Mouse (Mus musculus): Measurements from ENCODE around the gene Gm49380.

The Gm49380 gene

DNA sequence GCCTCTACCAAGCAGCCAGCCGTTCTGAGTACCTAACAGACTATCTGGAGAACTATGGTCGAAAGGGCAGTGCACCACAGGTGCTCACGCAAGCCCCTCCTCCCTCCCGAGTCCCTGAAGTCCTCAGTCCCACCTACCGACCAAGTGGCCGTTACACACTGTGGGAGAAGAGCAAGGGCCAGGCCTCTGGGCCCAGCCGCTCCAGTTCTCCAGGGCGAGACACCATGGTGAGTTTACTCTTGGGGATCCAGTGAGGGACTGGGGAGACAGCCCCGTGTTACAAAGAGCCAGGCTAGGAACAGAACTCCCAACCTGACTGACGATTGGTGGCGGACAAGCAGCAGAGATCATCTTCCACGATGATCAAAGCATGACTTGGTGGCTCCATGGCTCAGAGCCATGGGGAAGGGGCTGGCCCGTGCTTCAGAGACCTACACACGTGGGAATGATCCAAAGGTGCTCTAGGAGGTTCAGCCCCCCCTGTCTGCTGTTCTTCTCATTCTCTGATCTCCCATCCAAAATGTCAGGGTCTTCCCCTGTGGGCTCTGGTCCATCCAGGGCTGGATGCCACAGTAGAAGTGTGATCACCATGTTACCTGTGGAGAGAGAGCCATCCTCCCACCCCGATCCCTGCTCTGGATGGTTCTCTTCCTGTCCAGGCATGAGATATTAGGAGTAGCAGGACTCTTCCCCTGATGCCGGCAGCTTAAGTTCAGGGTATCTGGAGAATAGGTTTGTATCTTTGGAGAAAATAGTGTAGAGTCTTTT is 37.1 kb downstream of the Gm49380 start:
- no peak for DNase-seq (ENCODE audit: low spot score in 2 of 2)

DNA sequence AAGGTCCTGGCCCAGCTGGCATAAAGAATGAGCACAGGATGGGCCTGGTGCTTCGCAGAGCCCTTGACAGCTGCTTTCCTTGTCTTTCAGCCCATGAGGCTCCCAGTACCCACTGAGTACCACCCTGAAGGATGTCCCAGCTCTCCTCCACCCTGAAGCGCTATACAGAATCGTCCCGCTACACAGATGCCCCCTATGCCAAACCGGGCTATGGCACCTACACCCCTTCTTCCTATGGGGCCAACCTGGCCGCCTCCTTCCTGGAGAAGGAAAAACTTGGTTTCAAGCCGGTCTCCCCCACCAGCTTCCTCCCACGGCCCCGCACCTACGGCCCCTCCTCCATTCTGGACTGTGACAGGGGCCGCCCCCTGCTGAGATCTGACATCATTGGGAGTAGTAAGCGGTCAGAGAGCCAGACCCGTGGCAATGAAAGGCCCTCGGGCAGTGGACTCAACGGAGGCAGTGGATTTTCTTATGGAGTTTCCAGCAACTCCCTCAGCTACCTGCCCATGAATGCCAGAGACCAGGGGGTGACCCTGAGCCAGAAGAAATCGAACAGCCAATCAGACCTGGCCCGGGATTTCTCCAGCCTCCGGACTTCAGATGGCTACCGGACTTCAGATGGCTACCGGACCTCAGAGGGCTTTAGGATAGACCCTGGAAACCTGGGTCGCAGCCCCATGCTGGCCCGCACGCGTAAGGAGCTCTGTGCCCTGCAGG is 37.9 kb downstream of the Gm49380 start:
- no peak for DNase-seq (ENCODE audit: low spot score in 2 of 2)

DNA sequence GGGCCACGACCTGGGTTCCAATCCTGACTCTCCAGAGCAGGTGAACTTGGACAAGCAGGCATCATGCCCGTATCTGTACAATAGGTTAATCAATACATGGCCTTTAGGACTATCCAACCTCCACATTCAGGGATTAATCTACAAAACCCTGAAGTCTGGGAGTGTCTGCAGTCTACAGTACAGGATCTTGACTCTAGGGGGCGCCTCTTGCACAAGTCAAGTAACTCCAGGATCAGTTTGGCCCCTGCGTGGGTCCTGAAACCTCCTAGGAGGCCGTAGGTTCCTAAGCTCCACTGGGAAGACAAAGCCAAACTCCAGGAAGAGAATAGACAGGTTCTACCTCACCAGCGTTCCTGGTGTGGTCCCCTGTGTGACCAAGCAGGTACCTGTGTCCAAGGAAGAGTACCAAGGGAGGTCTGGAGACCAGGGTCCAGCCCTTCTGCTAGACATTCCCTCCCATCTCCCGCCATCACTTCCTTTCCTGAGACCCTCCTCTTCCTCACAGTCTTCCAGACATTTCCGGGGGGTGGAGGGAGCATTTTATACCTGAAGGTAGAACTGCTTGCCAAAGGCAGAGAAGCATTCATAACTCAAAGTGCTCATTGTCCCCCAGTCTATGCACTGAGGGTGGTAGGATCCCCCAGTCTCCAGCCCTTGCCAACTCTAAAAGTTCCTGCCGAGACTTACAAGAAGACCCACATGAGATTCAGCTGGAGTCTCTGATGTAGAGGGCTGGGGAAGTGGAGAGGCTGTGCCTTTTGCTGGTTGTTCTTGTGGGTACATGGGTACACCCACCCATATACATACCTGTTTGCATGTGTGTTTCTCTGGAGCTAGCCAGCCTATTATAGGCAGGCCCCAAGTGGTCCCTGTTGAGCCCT is 38.7 kb downstream of the Gm49380 start:
- DNase-seq (ENCODE audit: low spot score in 2 of 2): peak in 1 of 2 experiments; percentile 55

DNA sequence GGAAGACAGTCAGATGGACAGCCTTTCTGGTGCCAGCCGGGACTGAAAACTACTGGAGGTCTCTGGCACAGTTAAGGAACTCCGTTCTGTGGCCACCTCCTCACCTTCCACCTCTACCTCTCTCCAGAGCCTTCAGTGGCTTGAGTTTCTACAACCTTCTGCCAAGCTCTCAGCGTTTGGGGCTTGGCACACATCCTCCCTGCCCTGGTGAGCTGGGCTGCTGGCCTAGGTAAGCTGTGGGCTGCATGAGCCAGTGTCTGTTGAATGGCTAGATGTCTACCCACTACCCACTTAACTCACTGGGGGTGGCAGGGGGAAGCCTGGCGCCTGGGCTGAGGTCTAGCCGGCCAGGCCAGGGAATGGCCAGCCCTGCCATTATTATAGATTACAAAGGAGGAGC is 40.2 kb downstream of the Gm49380 start:
- DNase-seq (ENCODE audit: low spot score in 2 of 2): no peak

DNA sequence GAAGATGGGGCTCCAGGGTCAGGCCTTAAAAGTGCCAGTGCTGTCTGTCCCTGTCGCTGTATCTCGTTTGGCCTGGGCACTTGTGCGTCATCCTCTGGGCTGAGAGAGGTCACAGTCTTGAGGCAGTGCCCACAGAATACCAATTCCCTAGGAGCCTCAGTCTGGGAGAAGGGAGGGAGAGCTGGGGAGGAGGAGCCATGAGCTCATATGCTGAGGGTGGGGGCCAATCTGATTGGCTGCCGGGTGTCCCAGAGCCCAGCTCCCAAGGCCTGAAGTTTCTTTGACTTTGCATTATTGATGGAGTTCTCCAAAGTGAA is 40.7 kb downstream of the Gm49380 start:
- no peak for DNase-seq (ENCODE audit: low spot score in 2 of 2)

DNA sequence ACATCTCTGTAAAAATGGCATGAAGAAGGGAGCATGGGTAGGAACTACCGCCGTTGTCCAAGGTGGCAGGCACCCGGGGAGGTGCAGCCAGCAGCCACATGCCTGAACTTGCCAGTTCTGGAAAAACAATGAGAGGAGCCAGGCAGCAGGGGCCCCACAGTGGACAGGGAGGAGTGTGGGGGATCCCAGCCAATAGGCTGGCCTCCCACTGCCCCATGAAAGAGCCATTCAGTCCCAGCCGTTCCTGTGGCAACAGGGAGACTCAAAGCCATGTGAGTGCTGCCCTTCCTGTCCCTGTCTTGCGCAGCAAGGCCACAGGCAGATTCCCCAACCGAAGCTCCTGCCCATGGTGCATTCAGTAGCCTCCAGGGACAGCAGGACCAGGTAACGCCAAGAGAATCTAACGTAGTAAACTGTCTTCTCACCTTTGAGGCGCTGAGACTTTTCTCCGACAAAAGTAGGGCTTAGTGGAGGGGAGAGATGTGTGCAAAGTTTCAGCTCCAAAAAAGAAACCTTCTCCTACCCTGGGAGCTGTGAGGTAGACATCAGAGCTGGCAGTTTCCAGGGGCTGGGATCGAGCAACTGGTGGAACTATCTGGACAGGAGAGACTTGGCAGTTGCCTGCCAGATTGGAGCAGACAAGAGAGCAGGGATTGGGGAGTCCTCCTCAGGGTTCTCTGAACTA is 41.2 kb downstream of the Gm49380 start:
- no peak for DNase-seq (ENCODE audit: low spot score in 2 of 2)

DNA sequence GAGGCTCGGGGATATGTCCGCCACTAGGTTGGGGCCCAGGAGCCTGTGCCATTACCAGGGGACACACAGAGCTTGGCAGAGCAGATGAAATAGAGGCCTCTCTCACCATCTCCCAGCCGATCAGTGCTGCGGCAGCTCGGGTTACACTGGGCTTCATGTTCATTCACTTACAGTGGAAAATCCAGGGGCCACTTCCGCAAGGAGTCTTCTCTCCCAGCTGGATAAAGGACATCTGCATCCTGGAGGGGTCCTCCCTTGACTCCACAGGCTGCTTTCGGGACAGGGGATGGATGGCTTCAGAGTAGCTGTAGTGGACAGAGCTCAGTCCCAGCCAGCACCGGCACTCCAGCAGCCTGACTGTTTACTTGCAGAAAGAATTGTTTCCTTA is 42.5 kb downstream of the Gm49380 start:
- no peak for DNase-seq (ENCODE audit: low spot score in 2 of 2)

DNA sequence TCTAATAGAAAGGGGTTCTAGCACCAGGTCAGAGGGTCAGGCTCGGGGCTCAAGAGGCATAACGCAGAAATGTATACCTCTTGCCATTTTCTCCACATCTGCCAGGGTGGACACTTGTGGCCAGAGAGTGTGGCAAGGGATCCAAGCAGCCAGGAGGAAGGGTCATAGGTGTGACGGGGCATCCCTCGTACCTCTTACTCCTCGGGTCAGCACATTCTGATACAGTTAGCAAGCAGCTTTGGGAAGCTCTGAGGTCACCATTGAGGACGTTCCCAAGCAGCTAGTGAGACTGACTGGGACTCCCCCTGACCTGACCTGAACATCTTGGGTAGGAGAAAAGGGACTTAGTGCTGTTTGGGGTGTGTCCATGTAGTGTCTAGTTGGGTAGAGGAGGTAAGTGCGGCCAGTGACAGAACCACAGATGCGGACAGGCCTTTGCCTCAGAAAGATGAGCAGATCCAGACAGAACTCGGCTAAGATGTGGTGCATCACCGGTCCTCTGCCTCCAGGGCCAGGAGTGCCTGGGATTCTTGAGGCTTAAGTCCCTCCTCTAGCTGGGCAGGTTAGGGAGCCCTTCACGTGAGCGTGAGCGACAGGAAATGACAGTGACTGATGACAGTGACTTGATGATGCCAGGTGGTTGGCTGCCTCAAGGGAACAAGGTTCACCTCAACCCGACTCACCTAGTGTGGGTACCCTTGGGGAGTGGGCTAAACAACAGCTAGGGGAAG is 43.0 kb downstream of the Gm49380 start:
- DNase-seq (ENCODE audit: low spot score in 2 of 2): no peak

DNA sequence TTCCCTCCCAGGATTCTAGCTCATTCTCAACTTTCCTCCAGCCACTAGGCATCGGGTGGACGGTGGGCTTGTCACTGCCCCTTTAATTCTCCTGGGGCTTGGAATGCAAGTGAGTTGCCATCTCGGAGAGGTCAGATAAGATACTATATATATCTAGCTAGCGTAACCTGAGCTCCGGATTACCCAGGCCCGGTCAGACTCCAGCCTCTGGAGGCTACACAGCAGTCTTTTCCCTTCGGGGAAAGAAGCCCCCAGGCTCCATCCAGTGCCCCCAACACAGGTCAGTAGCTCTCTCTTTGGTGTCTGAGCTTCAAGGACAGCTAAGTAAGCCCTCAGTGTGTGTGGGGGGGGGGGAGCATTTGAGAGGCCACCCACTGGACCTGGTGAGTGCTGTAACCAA is 44.0 kb downstream of the Gm49380 start:
- DNase-seq (ENCODE audit: low spot score in 2 of 2): no peak

DNA sequence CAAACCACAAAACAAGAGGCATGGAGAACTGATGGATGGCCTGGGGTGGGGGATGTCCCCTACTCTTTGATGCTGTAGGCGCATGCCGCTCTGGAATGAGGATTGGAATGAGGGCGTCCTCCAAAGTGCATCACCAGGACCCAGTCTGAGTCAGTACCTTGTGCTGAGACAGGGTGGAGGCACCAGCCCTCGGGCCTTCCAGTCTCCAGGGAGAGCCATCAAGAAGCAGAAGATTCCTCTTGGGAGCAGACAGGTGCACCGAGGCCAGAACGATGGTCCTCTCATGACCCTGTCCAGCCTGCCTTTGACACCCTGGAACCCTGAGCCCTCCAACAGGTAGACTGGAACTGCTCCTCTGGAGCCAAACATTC is 45.4 kb downstream of the Gm49380 start:
- DNase-seq (ENCODE audit: low spot score in 2 of 2): no peak

DNA sequence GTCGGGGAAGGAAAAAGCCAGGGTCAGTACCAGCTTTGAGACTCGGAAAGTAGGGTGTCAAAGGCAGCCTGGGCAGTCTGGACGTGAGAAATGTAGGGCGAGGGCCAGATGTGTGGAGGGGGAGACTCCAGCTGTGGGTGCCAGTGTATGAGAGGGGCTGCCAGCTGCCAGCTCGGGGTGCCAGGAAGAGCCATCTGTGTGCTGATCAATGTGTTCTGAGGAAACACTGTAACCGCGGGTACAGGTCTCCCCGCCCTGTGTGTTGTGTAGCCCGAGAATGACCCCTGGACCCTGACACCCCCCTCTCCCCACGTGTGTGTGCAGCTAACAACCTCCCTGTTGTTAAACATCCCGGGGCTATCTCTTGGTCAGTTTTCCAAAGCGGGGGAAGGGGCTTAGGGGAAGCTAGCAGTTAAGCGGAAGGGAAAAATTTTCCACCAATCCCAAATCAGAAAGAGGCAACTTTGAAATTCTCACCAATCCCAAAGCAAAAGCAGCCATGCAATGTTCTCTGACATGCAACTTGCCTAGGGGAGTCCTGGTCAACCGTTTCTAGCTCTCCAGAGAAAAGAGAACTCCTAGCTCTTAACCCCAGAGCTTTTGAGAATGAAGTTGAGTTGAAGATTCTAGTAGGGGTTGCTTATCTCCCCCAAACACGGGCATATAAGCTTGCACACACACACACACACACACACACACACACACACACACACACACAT is 45.9 kb downstream of the Gm49380 start:
- DNase-seq (ENCODE audit: low spot score in 2 of 2): peak; percentile 64 to 69

DNA sequence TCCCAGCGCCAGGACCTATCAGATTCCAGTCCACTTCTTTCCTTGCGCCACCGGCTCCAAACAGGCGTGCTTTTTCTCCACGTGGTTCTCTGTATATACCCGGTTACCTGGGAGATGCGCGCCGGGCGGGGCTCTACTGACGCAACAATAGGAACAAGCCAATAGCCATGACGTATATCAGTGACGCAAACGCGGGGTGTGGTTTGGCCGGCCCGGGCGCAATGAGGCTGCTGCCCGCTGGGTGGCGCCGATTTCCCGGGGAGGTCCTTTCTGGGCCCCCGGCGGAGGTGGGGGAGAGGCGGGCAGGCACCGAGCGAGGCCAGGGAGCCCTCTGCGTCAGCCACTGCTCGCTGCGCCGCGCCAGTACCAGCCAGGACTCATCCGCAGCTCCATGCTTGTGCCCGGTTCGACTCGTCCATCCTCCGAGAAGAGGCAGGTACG is 46.5 kb downstream of the Gm49380 start, which contains the start of gene Usp2:
Gene Usp2, plus strand, starts transcription at position 237 of the 441 bp plus-strand sequence.
- peak; percentile 98 to 100 for DNase-seq (ENCODE audit: low spot score in 2 of 2)

DNA sequence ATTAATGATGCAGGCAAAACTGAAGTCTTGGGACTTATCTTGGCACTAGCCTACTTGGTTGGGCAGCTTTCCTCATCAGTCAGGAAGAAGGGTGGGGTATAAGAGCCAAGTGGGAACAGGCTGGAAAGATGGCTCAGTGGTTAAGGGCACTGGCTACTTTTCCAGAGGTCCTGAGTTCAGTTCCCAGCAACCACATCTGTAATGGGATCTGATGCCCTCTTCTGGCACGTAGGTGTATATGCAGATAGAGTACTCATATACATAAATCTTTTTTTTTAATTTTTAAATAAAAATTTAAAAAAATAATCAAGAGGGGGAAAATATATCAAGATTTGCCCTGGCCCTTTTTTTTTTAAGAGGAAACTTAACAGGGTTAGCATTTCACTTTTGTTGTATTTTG is 48.1 kb downstream of the Gm49380 start:
- DNase-seq (ENCODE audit: low spot score in 2 of 2): no peak

DNA sequence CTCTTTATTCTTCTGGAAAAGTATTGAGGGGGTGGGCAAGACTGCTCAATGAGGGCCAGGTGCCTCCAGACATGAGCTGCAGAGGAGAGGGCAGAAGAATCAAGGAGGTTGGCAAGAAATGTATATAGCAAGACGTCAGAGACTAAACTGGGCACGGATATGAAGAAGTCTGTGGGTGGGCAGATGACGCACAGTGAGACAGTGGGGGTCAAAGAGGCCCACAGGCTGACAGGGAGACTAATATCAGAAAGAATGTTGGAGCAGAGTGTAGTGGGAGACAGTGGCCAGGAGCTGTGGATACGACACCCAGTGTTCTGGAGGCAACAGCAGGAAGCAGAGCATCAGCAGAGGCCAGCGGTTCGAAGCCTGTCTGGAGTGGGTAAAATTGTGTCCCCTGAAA is 54.7 kb downstream of the Gm49380 start:
- no peak for DNase-seq (ENCODE audit: low spot score in 2 of 2)

DNA sequence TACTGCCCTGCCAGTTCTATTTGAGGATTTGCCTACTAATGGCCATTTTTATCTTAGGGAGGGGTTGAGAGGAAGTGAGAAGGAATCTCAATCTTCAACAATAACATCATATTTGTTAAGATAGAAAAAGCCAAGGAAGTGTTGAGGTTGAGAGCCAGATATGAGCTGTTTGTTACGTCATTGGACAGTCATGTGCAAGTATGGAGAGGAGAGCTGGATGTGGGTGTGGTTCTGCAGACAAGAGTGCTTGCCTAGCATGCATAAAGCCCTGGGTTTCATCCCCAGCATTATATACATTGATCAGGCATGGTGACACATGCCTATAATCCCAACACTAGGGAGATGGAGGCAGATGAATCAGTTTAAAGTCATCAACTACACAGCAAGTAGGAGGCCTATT is 59.4 kb downstream of the Gm49380 start:
- no peak for DNase-seq (ENCODE audit: low spot score in 2 of 2)

DNA sequence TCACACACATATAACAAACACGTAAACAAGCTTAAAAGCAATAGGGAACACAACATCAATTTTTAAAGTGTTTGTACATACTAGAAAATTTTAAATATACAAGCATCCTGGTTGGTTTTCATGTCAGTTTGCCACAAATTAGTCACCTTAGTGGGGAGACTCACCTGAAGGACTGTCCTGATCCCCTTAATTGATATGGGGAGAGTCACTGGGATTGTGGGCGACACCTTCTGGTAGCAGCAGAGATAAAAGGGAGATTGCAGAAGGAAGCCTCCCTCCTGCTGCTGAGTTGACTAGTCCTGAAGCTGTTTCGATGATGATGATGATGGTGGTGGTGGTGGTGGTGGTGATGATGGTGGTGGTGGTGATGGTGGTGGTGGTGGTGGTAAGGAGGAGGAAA is 60.4 kb downstream of the Gm49380 start:
- no peak for DNase-seq (ENCODE audit: low spot score in 2 of 2)

DNA sequence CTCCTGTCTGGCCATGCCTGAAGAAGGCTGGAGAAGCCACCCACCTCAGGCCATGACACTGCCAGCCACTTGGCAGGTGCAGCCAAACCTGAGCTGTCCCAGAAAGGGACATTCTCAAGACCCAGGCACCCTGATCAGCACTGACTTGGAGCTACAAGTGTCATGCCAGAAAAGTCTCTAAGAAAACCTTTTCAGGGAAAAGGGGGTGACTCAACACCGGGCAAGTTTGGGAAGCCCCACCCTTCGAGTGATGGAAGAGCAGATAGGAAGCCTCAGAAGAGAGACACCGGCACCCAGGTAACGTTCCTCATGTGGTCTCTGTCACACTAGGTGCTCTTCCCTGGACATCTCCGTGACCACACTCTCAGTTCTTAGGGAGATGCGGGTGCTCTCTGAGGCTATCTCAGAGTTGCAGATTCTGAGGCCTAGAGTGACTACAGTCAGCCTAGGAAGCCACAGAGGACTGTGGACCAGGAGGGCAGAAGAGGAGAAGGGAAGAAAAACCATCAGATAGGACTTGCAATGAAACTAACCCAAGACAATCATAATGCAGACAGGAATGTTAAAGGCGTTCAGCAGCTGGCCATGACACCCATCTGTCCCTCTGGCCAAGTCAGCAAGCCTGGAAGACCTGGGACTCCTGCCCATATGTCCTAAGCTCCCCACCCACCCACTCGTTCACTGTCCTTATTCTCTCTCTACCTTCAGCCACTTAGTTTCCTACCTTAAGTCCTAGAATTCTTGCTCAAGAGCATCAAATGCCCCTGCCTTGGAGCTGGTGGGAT is 63.7 kb downstream of the Gm49380 start:
- DNase-seq (ENCODE audit: low spot score in 2 of 2): no peak

DNA sequence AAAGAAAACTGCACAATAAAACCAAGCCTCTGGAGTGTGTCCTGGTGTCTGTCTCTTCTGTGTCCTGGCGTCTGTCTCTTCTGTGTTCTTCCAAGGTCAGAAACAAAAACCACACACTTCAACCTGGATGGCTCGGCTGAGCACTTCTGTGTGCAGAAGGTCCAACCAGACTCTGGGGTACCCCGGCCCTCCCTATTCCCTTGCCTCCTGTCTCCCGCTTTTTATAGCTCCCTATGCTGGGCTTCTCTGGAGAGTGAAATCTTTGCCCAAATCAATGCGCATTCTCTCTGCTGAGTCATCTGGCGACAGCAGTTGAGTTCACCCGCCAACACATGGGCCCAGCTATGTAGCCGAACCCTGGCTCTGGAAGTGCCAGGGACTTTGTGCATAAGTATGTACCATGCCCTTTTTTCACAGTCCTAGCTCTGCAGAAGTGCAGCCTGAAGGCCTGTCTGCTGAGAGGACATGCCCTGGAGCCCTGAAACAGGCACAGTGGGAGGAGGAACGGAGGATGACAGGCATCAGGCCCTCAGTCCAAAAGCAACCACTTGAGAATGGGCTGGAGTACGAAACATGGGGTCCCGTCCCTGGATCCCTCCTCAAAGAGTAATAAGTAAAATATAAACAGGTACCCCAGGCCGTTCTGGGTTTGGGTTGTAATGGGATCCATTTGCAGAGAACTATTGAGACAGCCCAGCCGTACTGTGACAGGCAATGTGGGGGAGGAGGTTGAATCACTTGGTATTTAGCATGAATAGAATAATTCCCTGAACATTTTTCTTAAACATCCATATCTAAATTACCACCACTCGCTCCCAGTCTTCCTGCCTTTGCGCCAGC is 64.5 kb downstream of the Gm49380 start:
- DNase-seq (ENCODE audit: low spot score in 2 of 2): no peak

Data from thymus, postnatal 10 days (tissue).